Mouse (Mus musculus) forebrain, embryonic 12.5 days (tissue): ENCODE results near the gene Maml1. TPM values are rescaled to one million over a fixed set of nuclear protein-coding genes. Genes with fewer than 3 reads are reported as not detected.

Source experiments
- ATAC-seq: fragments of 200-750 bp; cut with Nextera tagmentation; 2 replicates; pipeline ENCODE4 v1.8.0; 2017; ENCODE audit warnings: moderate TSS enrichment; ENCODE audit not compliant: low FRiP score
- H3K27ac ChIP-seq: fragments of 300-500 bp; sonication (generic); 2 replicates; pipeline ENCODE4 v1.5.1; 2016; ENCODE audit warnings: mild to moderate bottlenecking
- H3K27me3 ChIP-seq: fragments of 300-500 bp; sonication (generic); 2 replicates; pipeline ENCODE4 v1.6.1; 2016; ENCODE audit warnings: mild to moderate bottlenecking
- H3K36me3 ChIP-seq: fragments of 300-500 bp; sonication (generic); replicated peaks from 2 replicates; pipeline ENCODE4 v1.6.1; 2016; ENCODE audit warnings: mild to moderate bottlenecking
- H3K4me1 ChIP-seq: fragments of 300-500 bp; sonication (generic); 2 replicates; pipeline ENCODE4 v1.6.1; 2016
- H3K4me2 ChIP-seq: fragments of 300-500 bp; sonication (generic); 2 replicates; pipeline ENCODE4 v1.6.1; 2016; ENCODE audit warnings: mild to moderate bottlenecking, moderate library complexity
- H3K4me3 ChIP-seq: fragments of 300-500 bp; sonication (generic); replicated peaks from 2 replicates; pipeline ENCODE4 v1.5.1; 2016; ENCODE audit warnings: mild to moderate bottlenecking
- H3K9ac ChIP-seq: fragments of 300-500 bp; sonication (generic); 2 replicates; pipeline ENCODE4 v1.6.1; 2016; ENCODE audit warnings: mild to moderate bottlenecking
- H3K9me3 ChIP-seq: fragments of 300-500 bp; sonication (generic); 2 replicates; pipeline ENCODE4 v1.6.1; 2016
- WGBS: fragments of 180-500 bp; shearing (Covaris S2); methylation state at CpG from one replicate; pipeline ENCODE4 v1.1.7; 2016; 5-methylcytosine and 5-hydroxymethylcytosine counted together
- polyA plus RNA-seq: library from polyadenylated mRNA; unstranded; fragments of >200 nt; fragmentation: Nextera tagmentation; extraction: Ambion mirVana; gene quantifications from 2 replicates; pipeline ENCODE4 v1.2.1, GENCODE M21; 2016

The Maml1 gene
- polyA plus RNA-seq, 1 experiment from 2014 or later, result 5.5 TPM

DNA sequence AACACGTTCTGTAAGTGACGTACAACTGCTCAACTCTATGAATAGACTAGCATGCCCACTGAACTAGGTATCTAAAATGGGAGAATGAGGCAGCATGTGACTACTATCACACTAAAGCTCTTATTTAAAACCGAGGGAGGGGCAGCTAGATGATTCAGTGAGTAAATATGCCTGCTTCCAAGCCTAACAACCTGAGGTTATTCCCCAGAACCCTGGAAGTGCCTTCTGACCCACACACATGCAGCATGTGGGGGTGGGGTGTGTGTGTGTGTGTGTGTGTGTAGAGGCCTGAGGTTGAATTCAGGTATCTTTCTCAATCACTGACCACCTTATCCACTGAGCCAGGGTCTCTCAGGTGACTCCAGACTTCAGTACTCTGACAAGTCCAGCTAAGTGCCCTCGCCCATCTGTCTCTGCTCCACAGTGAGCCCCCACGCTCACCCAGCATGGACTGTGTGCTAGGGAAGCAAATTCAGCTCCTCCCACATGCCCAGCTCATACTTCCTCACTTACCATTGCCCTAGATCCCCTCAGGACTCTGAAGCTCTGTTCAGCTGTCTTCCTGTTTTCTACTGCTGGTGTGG, 16.5 kb downstream of the Maml1 start:
- H3K9me3 ChIP-seq, result no peaks in the 10 kb centered on the region
- no peak overlapping the region for H3K4me2 ChIP-seq
- peaks cover 6% of the 10 kb centered on the region for H3K36me3 ChIP-seq
- no peak overlapping the region for H3K4me3 ChIP-seq
- no peaks in the 10 kb centered on the region for H3K27me3 ChIP-seq
- WGBS, result 83% methylated on average over 5 of the region's 5 CpGs
- no peak overlapping the region for H3K9ac ChIP-seq
- no peaks in the 10 kb centered on the region for H3K4me1 ChIP-seq
- H3K27ac ChIP-seq, result no peak overlapping the region
- no peak for ATAC-seq

DNA sequence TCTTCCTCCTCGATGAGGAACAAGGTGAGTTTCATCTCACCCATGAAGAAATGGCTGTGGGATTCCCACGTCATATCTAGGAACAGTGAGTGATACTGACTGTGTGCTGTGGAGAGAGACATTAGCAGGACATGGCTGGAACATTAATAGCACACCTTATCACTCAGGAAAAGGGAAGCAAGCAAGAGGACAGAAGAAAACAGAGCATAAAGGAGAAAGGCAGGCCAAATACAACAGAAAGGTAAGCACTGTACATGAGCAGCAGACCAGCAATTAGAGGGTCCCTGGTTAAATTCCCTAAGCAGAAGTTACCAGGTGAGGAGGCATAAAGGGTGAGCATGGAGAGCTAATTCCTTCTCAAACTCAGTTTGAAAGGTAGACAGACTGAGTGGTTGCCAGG, 17.0 kb downstream of the Maml1 start:
- Histone ChIP-seq H3K9me3 (no peaks in the 10 kb centered on the region), H3K4me2 (no peak overlapping the region), H3K9ac (no peak overlapping the region), H3K27me3 (no peaks in the 10 kb centered on the region), H3K4me1 (no peaks in the 10 kb centered on the region), H3K36me3 (peaks cover 4% of the 10 kb centered on the region), H3K27ac (no peak overlapping the region), H3K4me3 (no peak overlapping the region)
- no peak for ATAC-seq
- 93% methylated on average over 2 of the region's 2 CpGs for WGBS

DNA sequence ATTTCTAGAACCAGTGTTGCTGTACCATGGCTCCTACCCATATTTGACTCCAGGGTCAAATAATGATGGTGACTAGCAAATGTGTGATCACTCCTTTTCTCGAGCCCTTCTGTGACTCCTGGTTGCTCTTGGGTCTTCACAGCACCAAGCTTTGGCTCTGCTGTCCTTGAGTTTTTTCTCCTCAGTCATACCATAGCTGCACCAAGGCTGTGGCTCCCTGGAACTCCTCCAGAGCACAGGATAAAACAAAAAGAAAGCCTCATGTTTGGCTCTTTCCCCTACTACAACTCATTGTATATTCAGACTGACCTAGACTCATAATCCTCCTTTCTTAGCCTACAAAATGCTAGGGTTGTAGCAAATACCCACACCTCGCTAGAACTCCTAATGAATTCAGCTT, 19.3 kb downstream of the Maml1 start:
- no peak for ATAC-seq
- WGBS, result 74% methylated on average over 2 of the region's 2 CpGs

GRCm38 (mm10) chr11:50269885-50270284, 22.2 kb downstream of the Maml1 start:
- H3K9me3 ChIP-seq, result no peaks in the 10 kb centered on the region
- no peak overlapping the region for H3K27ac ChIP-seq
- H3K4me2 ChIP-seq, result no peak overlapping the region
- no peaks in the 10 kb centered on the region for H3K27me3 ChIP-seq
- H3K4me3 ChIP-seq, result no peak overlapping the region
- H3K4me1 ChIP-seq, result no peaks in the 10 kb centered on the region
- no peak overlapping the region for H3K9ac ChIP-seq
- ATAC-seq, result no peak
- H3K36me3 ChIP-seq, result peaks cover 21% of the 10 kb centered on the region
- WGBS, result 92% methylated on average over 1 of the region's 1 CpGs

More for the DNA sequence above, 19.3 kb downstream of the Maml1 start:
- Histone ChIP-seq H3K4me3 (no peak overlapping the region), H3K4me1 (no peaks in the 10 kb centered on the region), H3K27me3 (no peaks in the 10 kb centered on the region), H3K36me3 (peaks cover 3% of the 10 kb centered on the region), H3K9ac (no peak overlapping the region), H3K27ac (no peak overlapping the region), H3K9me3 (no peaks in the 10 kb centered on the region), H3K4me2 (no peak overlapping the region)

GRCm38 (mm10) chr11:50269163-50269562, 22.9 kb downstream of the Maml1 start:
- 93% methylated on average over 2 of the region's 2 CpGs for WGBS
- Histone ChIP-seq H3K27me3 (no peaks in the 10 kb centered on the region), H3K36me3 (peaks cover 28% of the 10 kb centered on the region), H3K27ac (no peak overlapping the region), H3K9me3 (no peaks in the 10 kb centered on the region), H3K4me2 (no peak overlapping the region), H3K9ac (no peak overlapping the region), H3K4me1 (no peaks in the 10 kb centered on the region), H3K4me3 (no peak overlapping the region)
- no peak for ATAC-seq

DNA sequence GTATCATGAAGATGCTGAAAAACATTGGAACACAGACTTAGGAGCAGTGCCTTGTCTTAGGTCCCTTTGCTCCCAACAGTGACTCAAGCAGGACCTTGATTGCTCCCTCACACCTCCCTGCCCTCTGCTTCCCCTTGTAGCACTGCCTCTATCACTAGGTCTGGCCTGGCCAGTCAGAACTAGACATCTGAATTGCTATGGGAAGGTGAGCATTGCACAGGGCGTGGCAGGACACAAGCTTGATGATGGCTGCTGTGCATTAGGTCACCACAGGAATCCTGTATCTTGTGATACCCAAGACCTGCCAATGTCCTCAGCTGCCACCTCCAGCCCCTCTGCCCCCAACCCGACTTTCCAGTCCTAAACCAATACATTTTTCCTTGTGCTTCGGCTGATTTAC, 25.1 kb downstream of the Maml1 start:
- H3K9ac ChIP-seq, result no peak overlapping the region
- no peak overlapping the region for H3K4me3 ChIP-seq
- ATAC-seq, result no peak
- no peaks in the 10 kb centered on the region for H3K27me3 ChIP-seq
- H3K9me3 ChIP-seq, result no peaks in the 10 kb centered on the region
- WGBS, result 92% methylated on average over 3 of the region's 3 CpGs
- H3K4me1 ChIP-seq, result no peaks in the 10 kb centered on the region
- H3K36me3 ChIP-seq, result peaks cover 46% of the 10 kb centered on the region
- no peak overlapping the region for H3K4me2 ChIP-seq
- H3K27ac ChIP-seq, result no peak overlapping the region

GRCm38 (mm10) chr11:50265931-50266330, 26.2 kb downstream of the Maml1 start:
- 94% methylated on average over 8 of the region's 8 CpGs for WGBS
- no peak overlapping the region for H3K4me2 ChIP-seq
- H3K36me3 ChIP-seq, result peaks cover 56% of the 10 kb centered on the region
- no peak for ATAC-seq
- H3K9ac ChIP-seq, result no peak overlapping the region
- no peak overlapping the region for H3K27ac ChIP-seq
- H3K4me1 ChIP-seq, result no peaks in the 10 kb centered on the region
- no peaks in the 10 kb centered on the region for H3K27me3 ChIP-seq
- no peak overlapping the region for H3K4me3 ChIP-seq
- H3K9me3 ChIP-seq, result no peaks in the 10 kb centered on the region

DNA sequence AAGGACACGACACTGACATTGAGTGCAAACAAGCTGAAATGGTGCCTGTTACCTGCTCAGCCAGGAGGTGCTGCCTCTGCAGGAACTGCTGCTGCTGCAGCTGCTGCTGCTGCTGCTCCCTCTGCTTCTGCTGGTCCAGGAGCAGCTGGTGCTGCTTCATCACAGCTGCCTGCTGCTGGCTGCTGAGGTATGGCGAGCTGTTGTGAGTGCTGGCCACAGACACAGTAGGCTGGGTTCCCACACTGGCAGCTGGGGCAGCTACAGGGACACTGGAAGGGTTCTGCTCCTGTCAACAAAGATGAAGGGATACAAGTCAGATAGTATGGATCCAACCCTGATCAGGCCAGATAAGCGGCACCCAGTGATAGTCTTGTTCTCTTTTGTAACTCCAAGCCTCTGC, 28.9 kb downstream of the Maml1 start:
- Histone ChIP-seq H3K27ac (no peak overlapping the region), H3K9ac (no peak overlapping the region), H3K4me1 (no peaks in the 10 kb centered on the region), H3K36me3 (peaks cover 83% of the 10 kb centered on the region), H3K4me3 (no peak overlapping the region), H3K9me3 (no peaks in the 10 kb centered on the region), H3K27me3 (no peaks in the 10 kb centered on the region), H3K4me2 (no peak overlapping the region)
- ATAC-seq, result no peak
- WGBS, result 96% methylated on average over 3 of the region's 3 CpGs

- Histone ChIP-seq H3K4me3 (no peak overlapping the region), H3K9ac (no peak overlapping the region), H3K27ac (no peak overlapping the region), H3K36me3 (peaks cover 93% of the 10 kb centered on the region), H3K27me3 (no peaks in the 10 kb centered on the region), H3K4me1 (no peaks in the 10 kb centered on the region), H3K4me2 (no peak overlapping the region), H3K9me3 (no peaks in the 10 kb centered on the region)
- ATAC-seq, result no peak
- WGBS, result 97% methylated on average over 4 of the region's 4 CpGs
Measured at GRCm38 (mm10) chr11:50262020-50262419, 30.1 kb downstream of the Maml1 start.

- H3K9ac ChIP-seq, result no peak overlapping the region
- H3K36me3 ChIP-seq, result peaks cover 77% of the 10 kb centered on the region
- 90% methylated on average over 7 of the region's 7 CpGs for WGBS
Measured at GRCm38 (mm10) chr11:50258310-50258709, 33.8 kb downstream of the Maml1 start.

DNA sequence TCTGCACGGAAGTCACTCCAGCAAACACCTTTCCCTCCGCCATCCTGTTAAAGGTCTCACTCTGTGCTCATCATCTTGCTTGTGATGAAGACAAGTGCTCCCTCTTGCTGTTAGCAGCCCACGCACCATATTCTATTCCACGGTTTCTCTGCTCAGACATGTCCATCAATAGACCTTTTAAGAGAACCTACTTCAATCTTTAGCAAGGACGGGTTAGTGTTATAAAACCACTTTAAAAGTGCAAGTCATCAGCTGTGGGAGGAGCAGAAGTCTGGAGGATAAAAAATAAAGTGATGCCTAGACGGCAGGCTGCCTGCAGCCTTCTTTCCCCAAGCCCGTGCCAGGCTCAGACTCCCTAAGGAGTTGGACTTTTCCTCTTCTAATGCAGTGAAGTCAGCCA, 35.5 kb downstream of the Maml1 start:
- H3K36me3 ChIP-seq, result peaks cover 60% of the 10 kb centered on the region
- ATAC-seq, result no peak
- no peak overlapping the region for H3K27ac ChIP-seq

More at GRCm38 (mm10) chr11:50258310-50258709, 33.8 kb downstream of the Maml1 start:
- Histone ChIP-seq H3K4me3 (no peak overlapping the region), H3K27me3 (no peaks in the 10 kb centered on the region), H3K4me2 (no peak overlapping the region), H3K4me1 (no peaks in the 10 kb centered on the region), H3K27ac (no peak overlapping the region), H3K9me3 (no peaks in the 10 kb centered on the region)
- ATAC-seq, result no peak

GRCm38 (mm10) chr11:50254010-50254580, 38.0 kb downstream of the Maml1 start:
- Histone ChIP-seq H3K36me3 (peaks cover 36% of the 10 kb centered on the region), H3K9ac (no peak overlapping the region), H3K4me3 (no peak overlapping the region), H3K4me2 (no peak overlapping the region), H3K27ac (0 out of 2 replicates have a peak overlapping the region, but pooled peaks have one; percentile 36), H3K4me1 (no peaks in the 10 kb centered on the region), H3K27me3 (no peaks in the 10 kb centered on the region), H3K9me3 (no peaks in the 10 kb centered on the region)
- no peak for ATAC-seq
- 82% methylated on average over 12 of the region's 12 CpGs for WGBS

More for the DNA sequence above, 35.5 kb downstream of the Maml1 start:
- H3K4me3 ChIP-seq, result no peak overlapping the region
- H3K9me3 ChIP-seq, result no peaks in the 10 kb centered on the region
- no peaks in the 10 kb centered on the region for H3K27me3 ChIP-seq
- H3K9ac ChIP-seq, result no peak overlapping the region
- 91% methylated on average over 7 of the region's 7 CpGs for WGBS
- no peak overlapping the region for H3K4me2 ChIP-seq
- no peaks in the 10 kb centered on the region for H3K4me1 ChIP-seq

DNA sequence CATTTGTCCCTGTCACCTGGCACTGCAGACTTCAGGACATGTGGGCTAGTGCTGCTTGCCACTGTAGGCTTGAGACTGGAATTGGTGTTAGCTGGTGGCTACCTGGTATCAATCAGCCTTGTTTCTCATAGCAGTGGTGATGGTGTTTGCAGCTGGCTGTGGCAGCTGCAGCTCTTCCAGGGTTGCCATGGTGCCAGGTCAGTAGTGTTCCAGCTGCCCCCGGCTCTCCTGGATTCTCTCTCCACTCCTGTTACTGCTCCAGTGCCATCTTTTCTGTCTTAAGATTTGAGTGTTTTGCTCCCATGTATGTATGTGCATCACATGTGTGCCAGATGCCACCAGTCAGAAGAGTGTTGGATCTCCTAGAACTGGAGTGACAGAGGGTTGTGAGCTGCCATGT, 38.7 kb downstream of the Maml1 start:
- Histone ChIP-seq H3K4me1 (no peaks in the 10 kb centered on the region), H3K9ac (no peak overlapping the region), H3K36me3 (peaks cover 29% of the 10 kb centered on the region), H3K27me3 (no peaks in the 10 kb centered on the region), H3K27ac (no peak overlapping the region), H3K4me2 (no peak overlapping the region), H3K4me3 (no peak overlapping the region), H3K9me3 (no peaks in the 10 kb centered on the region)
- 67% methylated on average over 1 of the region's 1 CpGs for WGBS
- ATAC-seq, result no peak
